Mouse (Mus musculus) lung, adult 2 months (tissue): Measurements from ENCODE around the gene Cfap52. TPM values are rescaled to one million over a fixed set of nuclear protein-coding genes. Genes with fewer than 3 reads are reported as not detected.

ENCODE experiments used
- DNase-seq: peaks from one replicate; pipeline ENCODE4 v3.0.0; 2022
- H3K4me1 ChIP-seq: fragments of 200-500 bp; 2 replicates; pipeline ENCODE4 v1.6.1; 2011; ENCODE audit warnings: low read length; ENCODE audit not compliant: control insufficient read depth, insufficient read depth
- H3K4me3 ChIP-seq: fragments of 200-500 bp; replicated peaks from 2 replicates; pipeline ENCODE3; 2011; ENCODE audit warnings: low read depth, mild to moderate bottlenecking, control low read depth, low read length; ENCODE audit errors: extremely low read depth
- CTCF ChIP-seq: fragments of 200-500 bp; IDR thresholded peaks from 2 replicates; pipeline ENCODE4 v1.5.1; 2011; ENCODE audit warnings: mild to moderate bottlenecking, low read length, control low read depth; ENCODE audit not compliant: insufficient read depth
- POLR2A ChIP-seq: fragments of 200-500 bp; IDR thresholded peaks from 2 replicates; pipeline ENCODE4 v1.6.1; 2011; ENCODE audit warnings: low read depth, mild to moderate bottlenecking, control low read depth, low read length, borderline replicate concordance; ENCODE audit errors: extremely low read depth
- WGBS: fragments of 180-500 bp; shearing (Covaris S2); methylation state at CpG from one replicate; pipeline ENCODE4 v1.1.7; 2018; 5-methylcytosine and 5-hydroxymethylcytosine counted together
- polyA plus RNA-seq: library from polyadenylated mRNA; depleted of rRNA; stranded (reverse); fragments of >200 nt; gene quantifications from 2 replicates; pipeline ENCODE4 v1.2.3, GENCODE M21; 2012; rRNA removed

The Cfap52 gene
- 4.7 and 9.4 TPM in 2 replicates for polyA plus RNA-seq

DNA sequence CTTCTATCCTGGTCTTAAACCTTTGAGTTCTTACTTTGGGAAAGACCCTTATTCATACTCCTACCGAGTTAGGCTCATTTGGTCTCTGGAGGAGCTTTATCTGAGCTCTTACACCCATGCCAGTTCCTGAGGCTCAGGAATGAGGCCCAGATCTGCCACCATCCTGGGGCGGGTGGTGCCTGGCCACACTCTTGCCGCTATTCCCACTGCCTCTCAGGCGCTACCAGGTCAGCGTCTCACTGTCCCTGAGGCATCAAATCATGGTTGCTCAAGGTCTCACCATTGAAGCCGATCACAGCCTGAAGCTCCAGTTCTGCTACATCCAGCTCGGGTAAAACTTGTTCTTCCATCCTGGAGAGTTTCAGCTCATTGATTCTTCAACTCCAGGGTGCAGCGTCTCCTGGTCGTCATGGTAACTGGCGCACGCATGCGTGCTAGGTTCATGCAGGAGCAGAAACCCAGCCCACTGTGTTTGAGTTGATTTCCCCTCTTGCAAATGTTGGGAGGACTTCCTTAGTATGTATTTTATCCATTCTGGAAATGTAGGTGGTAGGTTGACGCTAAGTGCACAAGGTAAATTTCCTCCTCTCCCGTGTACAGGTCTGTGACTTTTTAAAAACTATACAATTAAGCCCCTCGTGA is at the start of gene Cfap52:
TSS of gene Cfap52 (minus strand) at position 410 of the 642 bp plus-strand sequence.
- Histone ChIP-seq H3K4me1 (peaks cover 3% of the 10 kb centered on the region; the same call in 1 of the 2 replicates), H3K4me3 (peak within 1 kb of the TSS; percentile 80)
- DNase-seq, result peak; percentile 74
- 6% methylated on average over 15 of the region's 15 CpGs for WGBS
- TF ChIP-seq POLR2A (no peak), CTCF (no peak)

DNA sequence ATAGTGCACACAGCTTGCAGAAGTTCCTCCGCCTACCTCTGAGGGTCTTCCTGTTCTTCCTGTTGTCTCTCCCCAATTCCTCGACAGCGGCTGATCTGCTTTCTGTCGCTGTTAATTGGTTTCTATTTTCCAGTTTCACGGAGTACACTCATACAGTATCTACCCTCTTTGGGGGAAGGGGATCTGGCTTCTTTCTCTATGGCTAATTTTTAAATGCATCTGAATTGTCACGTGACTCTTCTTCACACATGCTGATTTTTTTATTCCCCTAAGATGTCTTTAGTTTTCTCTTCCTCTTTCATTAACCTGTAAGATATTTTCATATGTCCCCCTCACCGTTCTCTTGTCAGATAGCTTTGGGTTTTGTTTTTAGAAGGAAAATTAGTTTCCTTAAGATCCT is 46.8 kb upstream of the Cfap52 start:
- 80% methylated on average over 7 of the region's 7 CpGs for WGBS
- DNase-seq, result no peak
- H3K4me3 ChIP-seq, result no peak overlapping the region
- no peak for TF ChIP-seq POLR2A
- TF ChIP-seq CTCF, result no peak
- peaks cover 3% of the 10 kb centered on the region; the same call in 1 of the 2 replicates for H3K4me1 ChIP-seq

DNA sequence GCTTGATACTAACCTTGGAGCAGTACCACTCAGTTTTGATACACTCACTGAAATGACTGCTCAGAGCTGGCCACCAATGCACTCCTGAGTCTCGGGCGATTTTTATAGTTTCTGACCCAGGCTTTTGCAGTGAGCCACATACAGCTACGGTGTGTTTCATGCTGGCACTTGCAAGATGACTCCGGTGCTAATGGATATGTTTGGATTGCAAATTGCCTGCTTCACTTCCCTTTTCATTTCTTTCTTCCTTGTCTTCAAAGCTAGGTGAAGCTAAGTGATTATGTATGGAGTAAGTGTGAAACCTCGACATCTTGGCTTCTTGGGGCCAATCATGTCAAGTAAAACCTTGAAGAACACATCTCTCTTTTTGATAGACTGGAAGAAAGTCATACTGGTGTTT is 43.9 kb upstream of the Cfap52 start:
- WGBS, result 81% methylated on average over 5 of the region's 5 CpGs
- H3K4me3 ChIP-seq, result no peak overlapping the region
- DNase-seq, result no peak
- peaks cover 9% of the 10 kb centered on the region for H3K4me1 ChIP-seq
- TF ChIP-seq CTCF (no peak), POLR2A (no peak)

DNA sequence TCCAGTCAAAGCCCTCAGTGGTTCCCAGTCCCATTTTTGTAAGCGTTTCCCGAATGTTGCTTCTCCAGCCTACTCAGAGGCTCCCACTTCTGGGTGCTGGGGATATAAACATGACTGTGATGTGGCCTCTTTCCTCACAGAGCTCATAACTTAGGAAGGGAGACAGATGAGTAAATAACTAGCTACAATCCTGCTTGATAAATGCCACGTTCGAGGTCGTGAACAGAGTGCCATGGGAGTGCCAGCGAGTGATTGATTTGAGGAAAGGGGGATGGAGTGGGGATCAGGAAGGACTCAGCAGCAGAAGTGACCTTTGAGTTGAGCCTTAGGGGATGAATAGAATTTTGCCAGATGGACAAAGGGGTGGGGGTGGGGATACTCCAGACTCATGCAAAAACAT is 42.2 kb upstream of the Cfap52 start:
- no peak for TF ChIP-seq POLR2A
- no peak for TF ChIP-seq CTCF
- WGBS, result 66% methylated on average over 6 of the region's 6 CpGs
- no peak for DNase-seq
- Histone ChIP-seq H3K4me1 (peaks cover 9% of the 10 kb centered on the region), H3K4me3 (no peak overlapping the region)

DNA sequence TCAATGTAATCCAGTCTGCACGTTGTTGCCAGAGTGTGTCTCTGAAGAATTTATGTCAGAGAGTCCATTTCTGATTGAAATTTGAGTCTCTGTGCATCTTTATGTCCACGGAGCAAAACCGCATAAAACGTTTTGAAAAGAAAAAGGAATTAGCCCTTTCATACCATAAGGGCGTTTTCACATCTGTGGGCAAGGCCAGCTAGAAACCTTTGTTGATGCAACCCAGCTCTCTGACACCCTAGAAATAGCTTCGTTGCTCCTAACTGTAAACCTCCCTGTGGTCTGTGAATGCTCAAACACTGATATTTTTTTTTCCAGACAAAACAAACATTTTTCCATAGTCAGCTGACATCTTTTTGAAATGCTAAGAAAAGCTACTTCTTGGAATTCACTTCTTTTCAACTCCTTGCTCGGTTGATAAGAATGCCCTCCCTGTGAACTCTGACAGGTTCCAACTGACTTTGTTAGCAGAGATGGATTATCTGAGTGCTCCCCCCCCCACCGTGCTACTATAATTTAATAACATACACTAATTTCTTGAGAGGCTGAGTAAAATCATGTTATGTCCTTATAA is 40.9 kb upstream of the Cfap52 start:
- DNase-seq, result no peak
- 38% methylated on average over 8 of the region's 8 CpGs for WGBS
- no peak overlapping the region for H3K4me3 ChIP-seq
- H3K4me1 ChIP-seq, result peaks cover 9% of the 10 kb centered on the region
- TF ChIP-seq CTCF (no peak), POLR2A (no peak)

DNA sequence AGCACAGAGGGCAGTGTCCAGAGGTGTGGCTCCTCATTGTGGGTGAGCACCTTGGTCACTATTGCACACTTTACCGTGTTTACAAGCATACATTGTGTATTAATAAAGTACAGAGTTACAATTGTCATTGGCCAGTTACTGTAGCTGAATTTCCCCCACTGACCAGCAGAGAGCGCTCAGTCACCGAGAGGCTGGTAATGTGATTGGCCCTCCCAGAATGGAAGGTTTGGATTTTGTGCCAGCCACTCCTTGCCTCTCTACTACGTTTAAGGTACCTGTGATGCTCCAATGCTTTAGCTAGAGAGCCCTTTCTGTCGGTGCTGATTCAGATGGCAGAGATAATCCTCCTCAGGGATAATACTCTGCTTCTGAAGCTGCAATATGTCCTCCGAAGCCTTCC is 38.7 kb upstream of the Cfap52 start:
- Histone ChIP-seq H3K4me1 (peaks cover 9% of the 10 kb centered on the region), H3K4me3 (no peak overlapping the region)
- DNase-seq, result peak; percentile 72
- WGBS, result 18% methylated on average over 6 of the region's 6 CpGs
- TF ChIP-seq CTCF (peak; percentile 95), POLR2A (no peak)

DNA sequence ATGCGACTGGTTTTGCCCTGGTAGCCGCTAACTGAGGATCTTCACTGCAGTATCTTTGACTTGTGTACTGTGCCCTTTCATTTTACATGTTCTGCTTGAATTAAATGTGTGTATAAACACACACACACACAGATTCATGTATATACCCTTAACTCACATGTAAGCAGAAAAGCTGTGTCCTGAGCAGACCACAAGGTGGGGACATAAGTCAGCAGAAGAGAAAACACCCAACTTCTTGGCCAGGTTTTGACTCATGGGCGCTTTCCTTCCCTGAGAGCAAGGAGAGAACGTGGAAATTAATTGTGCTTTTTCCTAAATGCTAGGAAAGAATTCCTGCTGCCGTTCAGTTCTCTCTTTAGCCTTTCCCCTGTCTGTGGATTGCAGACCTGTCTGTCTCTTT is 34.2 kb upstream of the Cfap52 start:
- no peaks in the 10 kb centered on the region for H3K4me1 ChIP-seq
- DNase-seq, result no peak
- H3K4me3 ChIP-seq, result no peak overlapping the region
- WGBS, result 79% methylated on average over 5 of the region's 5 CpGs
- TF ChIP-seq POLR2A (no peak), CTCF (no peak)

DNA sequence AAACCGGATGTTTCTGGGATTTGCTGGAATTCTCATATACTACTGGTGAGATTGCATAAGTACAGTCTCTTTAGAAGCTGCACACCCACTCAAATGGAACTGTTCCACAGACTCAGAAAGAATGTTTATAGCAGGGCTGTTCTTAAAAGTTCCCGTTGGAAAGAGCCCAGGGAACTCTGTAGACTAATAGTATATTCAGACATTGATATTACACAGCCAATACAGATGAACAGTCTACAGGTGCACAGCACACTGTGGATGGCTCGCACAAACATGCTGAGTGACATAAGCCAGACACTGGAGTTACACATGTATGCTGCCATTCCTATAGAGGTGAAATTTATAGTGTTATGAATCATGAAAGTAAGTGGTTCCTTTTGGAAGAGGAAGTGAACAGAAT is 33.5 kb upstream of the Cfap52 start:
- Histone ChIP-seq H3K4me1 (no peaks in the 10 kb centered on the region), H3K4me3 (no peak overlapping the region)
- 74% methylated on average over 3 of the region's 3 CpGs for WGBS
- TF ChIP-seq CTCF, result no peak
- no peak for TF ChIP-seq POLR2A
- no peak for DNase-seq

DNA sequence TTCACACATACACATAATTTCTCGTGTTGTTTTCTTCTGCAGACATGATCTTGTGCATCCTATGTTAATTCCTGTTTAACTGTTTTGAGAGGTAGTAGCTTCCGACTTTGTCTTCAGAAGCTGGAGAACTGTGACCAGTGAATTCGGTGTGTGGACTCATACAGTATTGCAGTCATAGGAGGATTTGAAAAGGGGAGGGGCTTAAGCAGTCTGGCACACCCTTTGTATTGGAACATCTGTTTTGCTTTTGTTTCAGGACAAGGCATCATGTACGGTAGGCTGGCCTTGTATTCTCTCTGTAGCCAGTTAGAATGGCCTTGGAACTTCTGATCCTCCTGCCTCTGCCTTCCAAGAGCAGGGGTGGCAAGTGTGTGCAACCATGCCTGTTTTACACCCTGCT is 30.5 kb upstream of the Cfap52 start:
- Histone ChIP-seq H3K4me1 (no peaks in the 10 kb centered on the region), H3K4me3 (no peak overlapping the region)
- 73% methylated on average over 4 of the region's 4 CpGs for WGBS
- TF ChIP-seq POLR2A (no peak), CTCF (no peak)
- no peak for DNase-seq

DNA sequence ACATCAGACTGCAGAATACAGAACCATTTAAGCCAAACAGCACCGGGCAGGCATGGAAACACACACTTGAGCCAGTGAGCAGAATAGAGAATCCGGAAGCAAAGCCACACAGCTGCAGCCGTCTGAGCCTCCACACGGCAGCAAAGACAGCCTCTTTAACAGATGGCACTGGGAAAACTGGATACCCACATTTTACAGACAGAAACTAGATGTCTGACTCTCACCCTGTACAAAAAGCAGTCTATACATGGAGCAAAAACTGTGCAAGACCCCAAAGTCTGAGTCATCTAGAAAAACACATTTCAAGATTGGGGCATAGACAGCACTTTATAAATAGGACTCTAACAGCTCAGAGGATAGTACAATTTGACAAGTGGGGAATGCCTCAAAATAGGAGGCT is 25.8 kb upstream of the Cfap52 start:
- Histone ChIP-seq H3K4me3 (no peak overlapping the region), H3K4me1 (no peaks in the 10 kb centered on the region)
- no peak for TF ChIP-seq CTCF
- TF ChIP-seq POLR2A, result no peak
- DNase-seq, result no peak
- 87% methylated on average over 4 of the region's 4 CpGs for WGBS
